Mouse (Mus musculus) c-Kit-negative CD71-positive TER-119-positive erythroid progenitor cells, embryonic 14.5 days (primary cell): ENCODE measurements around the gene Prrc2a.

Source experiments
- DNase-seq: peaks from one replicate; pipeline ENCODE4 v3.0.0-alpha.2; 2013; ENCODE audit warnings: low read depth, low spot score

The Prrc2a gene

GRCm38 (mm10) chr17:35190096-35190495, 25.4 kb upstream of the Prrc2a start:
- DNase-seq, result no peak

- DNase-seq, result no peak
These were observed 24.5 kb upstream of the Prrc2a start for GRCm38 (mm10) chr17:35189186-35189585.

DNA sequence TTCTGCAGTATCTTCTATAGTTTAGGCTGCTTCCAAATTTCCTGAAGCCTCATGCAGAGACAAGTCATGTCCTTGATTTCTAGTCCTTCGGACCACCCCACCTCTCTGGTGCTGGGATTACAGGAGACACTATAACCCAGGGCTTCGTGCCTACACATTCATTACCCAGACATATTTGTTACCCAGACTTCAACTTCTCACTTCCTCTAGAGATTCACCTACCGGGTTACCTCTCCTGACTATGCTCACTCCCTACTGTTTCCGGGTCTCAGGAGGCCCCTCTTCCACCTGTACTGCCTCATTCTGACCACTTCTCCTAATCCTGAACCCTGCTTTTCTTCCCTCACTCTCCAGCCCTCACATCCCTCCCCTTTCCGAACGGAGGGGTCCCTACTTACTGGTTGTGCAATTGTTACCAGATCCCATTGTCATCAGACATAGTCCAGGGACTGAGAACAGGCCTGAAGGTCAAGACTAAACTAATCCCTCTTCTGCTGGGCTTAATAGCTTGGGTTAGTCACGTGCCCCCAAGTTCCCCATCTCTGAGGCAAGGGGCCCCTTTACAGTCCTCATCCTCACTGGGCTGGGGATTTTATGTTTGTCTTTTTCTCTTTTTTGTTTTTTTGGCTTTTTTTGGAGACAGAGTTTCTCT, 23.4 kb upstream of the Prrc2a start, which contains the start of gene Lst1:
Gene Lst1 (minus strand): TSS at position 481 of the 652 bp plus-strand sequence.
- DNase-seq, result no peak

- no peak for DNase-seq
These were observed 22.6 kb upstream of the Prrc2a start for GRCm38 (mm10) chr17:35187345-35187744.

- no peak for DNase-seq
These were observed 22.0 kb upstream of the Prrc2a start for GRCm38 (mm10) chr17:35186681-35187080.

GRCm38 (mm10) chr17:35185639-35186611, 21.2 kb upstream of the Prrc2a start:
- DNase-seq, result no peak

DNA sequence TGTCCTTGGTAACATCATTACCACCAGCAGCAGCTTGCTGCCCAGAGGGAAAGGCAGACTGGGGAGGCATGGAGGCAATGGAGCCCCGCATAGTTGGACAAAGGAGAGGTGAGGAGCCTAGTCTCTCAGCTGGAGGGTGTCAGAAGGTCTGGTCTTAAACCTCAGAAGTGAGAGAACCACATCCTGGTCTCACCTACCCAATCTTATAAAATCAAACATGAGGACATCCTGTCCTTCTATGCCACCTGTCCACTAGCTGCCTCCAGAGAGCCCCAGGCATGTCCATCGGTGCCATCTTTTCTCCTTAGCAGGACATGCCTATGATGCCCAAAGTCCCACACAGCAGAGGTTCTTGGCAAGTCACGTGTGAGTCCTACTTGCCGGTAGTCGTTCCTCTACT, 15.4 kb upstream of the Prrc2a start:
- DNase-seq, result no peak

- peak; percentile 30 for DNase-seq
These were observed 13.8 kb upstream of the Prrc2a start for GRCm38 (mm10) chr17:35178528-35178927.

GRCm38 (mm10) chr17:35175968-35176367, 11.3 kb upstream of the Prrc2a start, which contains the start of gene Aif1:
TSS of gene Aif1 (minus strand) at chr17:35176068.
- no peak for DNase-seq

DNA sequence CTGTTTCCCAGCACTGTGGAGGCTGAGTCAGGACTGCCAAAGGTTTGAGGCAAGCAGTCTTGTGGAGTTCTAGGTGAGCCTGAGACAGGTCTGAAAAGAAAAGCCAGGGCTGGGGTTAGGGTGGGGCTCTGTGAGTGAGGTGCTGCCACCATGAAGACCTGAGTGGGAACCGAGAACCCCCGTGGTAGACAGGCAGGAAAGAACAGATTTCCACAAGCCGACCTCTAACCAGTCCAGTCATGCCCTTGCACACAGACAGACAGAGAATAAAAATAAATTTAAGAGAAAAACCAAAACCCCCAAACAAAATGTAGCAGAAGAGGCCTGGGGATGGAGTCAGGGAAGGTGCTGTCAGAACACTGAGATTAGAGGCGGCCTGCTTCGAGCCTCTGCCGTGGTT, 10.7 kb upstream of the Prrc2a start:
- DNase-seq, result no peak

DNA sequence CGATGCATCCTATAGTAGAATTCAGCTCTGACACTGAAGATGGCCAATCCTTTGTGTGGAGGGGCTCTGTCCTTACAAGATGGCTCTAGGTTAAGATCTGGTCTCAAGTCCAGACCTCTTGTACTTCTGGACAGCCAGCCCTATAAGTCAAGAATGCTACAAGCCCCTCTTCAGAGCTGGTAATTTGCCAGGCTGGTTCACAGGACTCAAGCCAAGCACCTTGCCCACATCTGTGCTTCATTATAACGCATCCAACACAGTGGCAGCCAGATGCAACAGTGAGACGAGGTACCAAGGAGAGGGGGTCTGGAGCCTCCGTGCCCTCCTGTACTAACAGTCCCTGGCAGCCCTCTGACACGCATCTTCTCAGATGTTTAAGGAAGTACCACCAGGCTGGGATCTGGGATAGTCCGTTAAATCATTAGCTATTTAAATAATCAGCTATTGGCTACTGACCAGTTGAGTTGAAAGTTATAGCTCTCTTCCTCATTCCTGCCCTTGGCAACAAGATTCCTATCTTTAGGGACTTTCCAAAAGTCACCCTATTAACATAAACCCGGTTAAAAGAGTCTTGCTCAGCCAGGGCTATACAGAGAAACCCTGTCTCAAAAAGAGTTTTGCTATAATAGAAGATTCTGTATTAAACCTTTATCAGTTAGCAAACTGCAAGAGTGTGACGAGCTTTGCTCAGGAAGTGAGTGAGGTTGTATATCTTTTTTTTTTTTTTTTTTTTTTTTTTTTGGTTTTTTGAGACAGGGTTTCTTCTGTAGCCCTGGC, 9.7 kb upstream of the Prrc2a start:
- no peak for DNase-seq

GRCm38 (mm10) chr17:35173329-35173728, 8.6 kb upstream of the Prrc2a start:
- DNase-seq, result no peak

DNA sequence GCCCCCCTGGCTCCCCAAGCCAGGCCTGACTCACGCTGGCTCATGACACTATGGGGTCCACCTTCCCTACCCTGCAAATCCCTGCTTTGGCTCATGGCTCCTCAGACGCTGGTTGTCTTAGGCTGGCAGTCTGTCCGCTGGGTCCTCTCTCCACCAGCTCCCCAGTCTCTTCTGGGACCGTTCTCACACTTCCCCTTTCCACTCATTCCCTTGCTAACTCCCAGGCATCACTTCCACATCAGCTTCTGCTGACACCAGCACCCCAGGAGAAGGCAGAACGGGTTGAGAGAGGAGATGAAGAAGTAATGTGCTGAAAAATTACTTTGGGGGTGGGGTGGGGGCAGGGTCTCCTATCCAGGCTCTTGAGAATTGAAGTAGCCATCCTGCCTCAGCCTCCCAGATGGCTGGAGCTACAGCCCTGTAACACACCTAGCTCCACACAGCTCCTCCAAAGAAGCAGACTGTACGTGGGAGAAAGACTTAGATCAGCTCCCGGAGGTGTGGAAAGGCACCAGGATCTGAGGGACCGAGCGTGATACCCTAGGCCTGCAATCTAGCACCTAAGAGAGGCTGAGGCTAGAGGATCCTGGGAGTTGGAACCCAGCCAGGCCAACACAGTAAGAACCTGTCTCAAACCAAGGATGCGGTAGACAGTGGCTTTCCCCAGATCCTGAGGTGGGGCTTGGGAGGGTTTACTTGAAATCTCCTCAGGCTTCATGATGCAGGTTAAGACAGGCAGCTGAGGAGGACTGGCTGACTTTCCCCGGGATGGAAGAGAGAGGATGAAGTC, 7.9 kb upstream of the Prrc2a start:
- DNase-seq, result no peak

GRCm38 (mm10) chr17:35168541-35169207, 4.0 kb upstream of the Prrc2a start:
- DNase-seq, result peak; percentile 48

- no peak for DNase-seq
These were observed 3.1 kb upstream of the Prrc2a start for GRCm38 (mm10) chr17:35167794-35168193.

- peak; percentile 63 for DNase-seq
These were observed 1.8 kb upstream of the Prrc2a start for GRCm38 (mm10) chr17:35166352-35167035.

DNA sequence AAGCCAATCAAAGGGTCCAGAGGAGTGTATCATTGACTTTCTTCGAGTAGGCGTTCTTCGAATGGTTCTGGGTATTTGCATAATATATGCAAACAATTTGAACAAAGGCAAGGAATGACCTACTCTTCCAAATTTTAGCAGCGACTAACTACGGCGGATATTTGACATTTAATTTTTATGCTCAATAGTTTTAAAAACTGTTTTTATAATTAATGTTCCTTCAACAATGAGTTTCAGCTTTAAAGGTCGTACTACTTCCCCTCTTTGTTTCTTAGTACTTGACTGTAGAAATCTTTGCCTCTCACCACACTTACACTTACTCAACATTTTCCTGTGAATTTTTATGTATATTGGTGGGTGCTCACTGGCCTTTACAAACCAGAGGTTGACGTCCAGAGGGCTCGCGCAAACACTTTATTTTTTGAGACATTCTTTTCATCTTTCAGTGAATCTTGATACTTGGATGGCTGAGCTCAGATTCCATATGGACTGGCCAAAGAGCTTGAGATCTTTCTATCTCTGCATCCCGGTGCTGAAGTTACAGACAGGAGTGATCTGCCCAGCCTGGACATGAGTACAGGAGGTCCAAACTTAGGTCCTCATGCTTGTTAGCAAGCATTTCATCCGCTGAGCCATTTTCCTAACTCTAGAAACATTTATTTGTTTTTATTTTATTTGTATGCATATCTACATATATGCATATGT, 906 bp upstream of the Prrc2a start:
- DNase-seq, result no peak

DNA sequence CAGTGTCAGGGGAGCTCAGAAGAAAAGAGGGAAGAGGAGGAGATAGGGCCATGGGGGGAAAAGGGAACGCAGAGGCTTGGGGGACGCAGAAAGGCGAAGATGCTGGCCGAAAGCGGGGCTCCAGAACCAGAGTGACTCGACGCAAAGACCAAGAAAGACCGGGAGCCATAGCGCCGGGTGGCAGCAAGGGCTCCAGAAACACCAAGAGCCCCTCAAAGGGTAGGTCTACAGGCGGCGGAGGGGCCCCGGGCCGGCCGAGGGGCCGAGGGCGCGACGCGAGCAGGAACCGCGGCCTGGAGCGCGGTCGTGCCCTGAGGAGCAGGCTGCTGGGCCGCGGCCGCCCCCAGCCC, 504 bp downstream of the Prrc2a start:
- peak; percentile 27 for DNase-seq

DNA sequence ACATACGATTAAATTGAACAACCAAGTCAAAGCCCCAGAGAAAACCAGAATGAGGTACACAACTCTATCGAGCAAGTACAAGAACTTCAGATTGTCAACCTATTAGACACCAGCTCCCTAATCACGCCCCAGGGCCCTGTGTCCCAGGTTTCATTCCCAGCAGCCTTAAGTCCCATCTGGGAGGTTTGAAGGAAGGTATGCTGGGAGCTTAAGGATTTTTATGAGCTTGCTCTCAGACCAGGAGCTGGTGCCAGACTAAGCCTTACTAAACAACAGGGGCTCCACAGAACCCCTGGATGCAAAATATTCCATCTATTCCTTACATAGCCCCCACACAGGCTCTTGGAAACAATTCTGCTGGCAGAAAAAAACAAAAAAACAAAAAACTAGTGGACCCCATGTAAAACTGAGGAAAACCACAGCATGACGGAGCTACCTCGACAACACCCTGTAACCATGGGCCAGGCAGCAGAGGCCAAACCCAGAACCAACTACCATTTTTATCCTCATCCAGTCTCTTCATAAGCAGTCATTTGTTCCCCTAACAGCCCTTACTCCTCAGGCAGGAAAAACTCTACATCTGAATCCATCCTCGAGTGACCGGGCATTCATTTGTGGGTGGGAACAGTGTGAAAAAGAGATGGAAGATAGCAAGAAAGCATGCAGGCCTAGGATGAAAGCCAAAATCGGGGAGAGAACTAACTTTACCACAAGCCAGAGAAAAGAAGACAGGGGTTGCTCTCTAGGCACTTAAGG, 1.2 kb downstream of the Prrc2a start:
- peak; percentile 27 for DNase-seq
